Mouse (Mus musculus) embryonic stem cell, embryonic (primary cell): ENCODE results near the gene Methig1.
"Not testable (repeated sequence)": the region's sequence is repeated elsewhere in the genome, so short reads cannot be mapped to it uniquely, and the experiment has no call there.

Experiments used
- CTCF ChIA-PET, 4 experiments: fragments of 300-600 bp in 2 of 4; fragments of 350-600 bp in 2 of 4; sonication (Branson Sonifier 250); formaldehyde crosslinking; loops; one replicate each; lab custom pipeline; 2022; ENCODE audit warnings: inconsistent platforms in 2 of 4; lab: Charles Lee
- POLR2A ChIA-PET, 4 experiments: fragments of 300-600 bp in 2 of 4; fragments of 350-600 bp in 2 of 4; sonication (Branson Sonifier 250); formaldehyde crosslinking; loops; one replicate each; lab custom pipeline; 2022; ENCODE audit warnings: antibody characterized with exemption in 4 of 4, inconsistent platforms in 1 of 4; lab: Charles Lee

Methig1 gene

GRCm38 (mm10) chr15:100367119-100367518 lies 14.2 kb downstream of the Methig1 start:
- ChIA-PET CTCF (interaction anchor here in 2 of 4 experiments (0.6 to 0.7 kb wide), 3 partner anchors 37 to 59 kb away, joined by 3 to 9 read pairs (median 4); no protein-coding TSS in a partner anchor), POLR2A (no interaction called here)

GRCm38 (mm10) chr15:100375066-100375465 lies 22.1 kb downstream of the Methig1 start:
- CTCF ChIA-PET = interaction anchor here (0.5 to 3.0 kb wide), 62 partner anchors 11 to 722 kb away, joined by 3 to 15 read pairs (median 4); partner anchors contain the start of genes Dip2b (in 2 of the 4), Higd1c (in 2 of the 4), Gm5475 (in 1 of the 4) and Methig1 (in 1 of the 4)
- POLR2A ChIA-PET = interaction anchor here in 3 of 4 experiments (0.6 to 1.8 kb wide), 11 partner anchors 10 to 404 kb away, joined by 3 to 5 read pairs (median 4); no protein-coding TSS in a partner anchor

GRCm38 (mm10) chr15:100377847-100378505 lies 25.0 kb downstream of the Methig1 start:
- CTCF ChIA-PET, POLR2A ChIA-PET: not testable (repeated sequence)

GRCm38 (mm10) chr15:100379658-100380057 lies 26.7 kb downstream of the Methig1 start:
- CTCF ChIA-PET = interaction anchor here in 3 of 4 experiments (0.6 to 1.5 kb wide), 3 partner anchors 46 to 86 kb away, joined by 3 to 6 read pairs (median 4); no protein-coding TSS in a partner anchor

GRCm38 (mm10) chr15:100380104-100380503 lies 27.2 kb downstream of the Methig1 start:
- ChIA-PET CTCF (interaction anchor here in 3 of 4 experiments (0.6 to 1.5 kb wide), 3 partner anchors 46 to 86 kb away, joined by 3 to 6 read pairs (median 4); no protein-coding TSS in a partner anchor), POLR2A (interaction anchor here in 2 of 4 experiments (0.6 to 1.2 kb wide), 4 partner anchors 13 to 235 kb away, joined by 3 to 8 read pairs (median 3); partner anchors contain the start of gene Dazap2 (in 1 of the 2))

More at GRCm38 (mm10) chr15:100379658-100380057, 26.7 kb downstream of the Methig1 start:
- POLR2A ChIA-PET = interaction anchor here in 1 of 4 experiments (0.9 to 1.2 kb wide), 3 partner anchors 26 to 236 kb away, joined by 3 read pairs; partner anchors contain the start of gene Dazap2

GRCm38 (mm10) chr15:100385705-100386104 lies 32.8 kb downstream of the Methig1 start:
- CTCF ChIA-PET = interaction anchor here in 2 of 4 experiments (1.4 to 3.9 kb wide), 2 partner anchors 11 kb away, joined by 5 to 15 read pairs; no protein-coding TSS in a partner anchor
- POLR2A ChIA-PET = interaction anchor here in 2 of 4 experiments (0.6 to 2.2 kb wide), 4 partner anchors 9 to 238 kb away, joined by 3 to 5 read pairs (median 3); no protein-coding TSS in a partner anchor

- CTCF ChIA-PET = interaction anchor here in 3 of 4 experiments (0.6 to 3.9 kb wide), 6 partner anchors 13 to 261 kb away, joined by 3 to 15 read pairs (median 4); no protein-coding TSS in a partner anchor
Measured at GRCm38 (mm10) chr15:100387544-100388223, 34.7 kb downstream of the Methig1 start.

GRCm38 (mm10) chr15:100388224-100388835 lies 35.4 kb downstream of the Methig1 start:
- POLR2A ChIA-PET = interaction anchor here (0.5 to 1.3 kb wide), 5 partner anchors 9 to 624 kb away, joined by 3 to 4 read pairs (median 3); no protein-coding TSS in a partner anchor
- CTCF ChIA-PET = interaction anchor here (0.5 to 3.9 kb wide), 6 partner anchors 14 to 774 kb away, joined by 3 to 15 read pairs (median 4); no protein-coding TSS in a partner anchor

More at GRCm38 (mm10) chr15:100387544-100388223, 34.7 kb downstream of the Methig1 start:
- POLR2A ChIA-PET = interaction anchor here (0.5 to 1.3 kb wide), 6 partner anchors 10 to 624 kb away, joined by 3 to 4 read pairs (median 3); no protein-coding TSS in a partner anchor

GRCm38 (mm10) chr15:100388886-100389285 lies 35.9 kb downstream of the Methig1 start:
- CTCF ChIA-PET = interaction anchor here in 1 of 4 experiments (0.5 kb wide), 1 partner anchor 774 kb away, joined by 3 read pairs; no protein-coding TSS in a partner anchor
- POLR2A ChIA-PET = no interaction called here

GRCm38 (mm10) chr15:100391066-100391465 lies 38.1 kb downstream of the Methig1 start:
- POLR2A ChIA-PET = interaction anchor here in 3 of 4 experiments (0.9 to 1.0 kb wide), 3 partner anchors 104 to 157 kb away, joined by 3 to 4 read pairs (median 3); no protein-coding TSS in a partner anchor
- CTCF ChIA-PET = interaction anchor here in 2 of 4 experiments (0.5 to 1.9 kb wide), 2 partner anchors 16 to 57 kb away, joined by 5 to 7 read pairs; no protein-coding TSS in a partner anchor

GRCm38 (mm10) chr15:100391599-100391998 lies 38.6 kb downstream of the Methig1 start:
- ChIA-PET CTCF (interaction anchor here in 3 of 4 experiments (0.5 to 1.9 kb wide), 4 partner anchors 17 to 66 kb away, joined by 3 to 7 read pairs (median 4); no protein-coding TSS in a partner anchor), POLR2A (interaction anchor here in 3 of 4 experiments (1.0 to 1.7 kb wide), 3 partner anchors 10 to 122 kb away, joined by 3 to 5 read pairs (median 4); no protein-coding TSS in a partner anchor)

GRCm38 (mm10) chr15:100393016-100393415 lies 40.1 kb downstream of the Methig1 start:
- CTCF ChIA-PET = interaction anchor here (0.6 to 1.1 kb wide), 7 partner anchors 18 to 348 kb away, joined by 3 to 6 read pairs (median 3); no protein-coding TSS in a partner anchor

GRCm38 (mm10) chr15:100395561-100395960 lies 42.6 kb downstream of the Methig1 start:
- ChIA-PET POLR2A (interaction anchor here in 2 of 4 experiments (1.1 to 3.3 kb wide), 2 partner anchors 10 to 304 kb away, joined by 3 to 14 read pairs; no protein-coding TSS in a partner anchor), CTCF (interaction anchor here in 2 of 4 experiments (0.5 to 1.5 kb wide), 3 partner anchors 62 to 288 kb away, joined by 3 to 5 read pairs (median 4); no protein-coding TSS in a partner anchor)

More at GRCm38 (mm10) chr15:100393016-100393415, 40.1 kb downstream of the Methig1 start:
- POLR2A ChIA-PET = interaction anchor here in 3 of 4 experiments (0.5 to 3.3 kb wide), 14 partner anchors 9 to 221 kb away, joined by 3 to 14 read pairs (median 4); no protein-coding TSS in a partner anchor

- ChIA-PET POLR2A (interaction anchor here in 2 of 4 experiments (0.6 to 2.3 kb wide), 12 partner anchors 9 to 317 kb away, joined by 3 to 6 read pairs (median 3); partner anchors contain the start of genes Gm5475 (in 1 of the 2) and Pou6f1 (in 1 of the 2)), CTCF (interaction anchor here in 3 of 4 experiments (0.6 to 1.7 kb wide), 5 partner anchors 26 to 362 kb away, joined by 3 to 5 read pairs (median 4); partner anchors contain the start of gene Dip2b (in 1 of the 3))
Measured at GRCm38 (mm10) chr15:100400592-100401250, 47.8 kb downstream of the Methig1 start.

- ChIA-PET CTCF (interaction anchor here in 3 of 4 experiments (0.6 to 1.5 kb wide), 4 partner anchors 55 to 281 kb away, joined by 3 to 6 read pairs (median 4); no protein-coding TSS in a partner anchor), POLR2A (interaction anchor here in 2 of 4 experiments (0.5 to 2.3 kb wide), 7 partner anchors 10 to 613 kb away, joined by 3 to 6 read pairs (median 5); partner anchors contain the start of gene Gm5475 (in 1 of the 2))
Measured at GRCm38 (mm10) chr15:100401811-100402210, 48.9 kb downstream of the Methig1 start.
